Mouse (Mus musculus): ENCODE results near the gene Cs.

GRCm38 (mm10) chr10:128382482-128382881 lies 44.9 kb downstream of the Cs start:
- TF ChIP-seq NANOG (IDR thresholded peaks at IDR 0.05; ENCODE audit: borderline replicate concordance, low read length) = no peak
- TF ChIP-seq CTCF (conservative IDR thresholded peaks at IDR 0.05; ENCODE audit: low read length) = no peak
